ENCODE assay signal across 9 mouse cellular contexts in the genomic region with DNA sequence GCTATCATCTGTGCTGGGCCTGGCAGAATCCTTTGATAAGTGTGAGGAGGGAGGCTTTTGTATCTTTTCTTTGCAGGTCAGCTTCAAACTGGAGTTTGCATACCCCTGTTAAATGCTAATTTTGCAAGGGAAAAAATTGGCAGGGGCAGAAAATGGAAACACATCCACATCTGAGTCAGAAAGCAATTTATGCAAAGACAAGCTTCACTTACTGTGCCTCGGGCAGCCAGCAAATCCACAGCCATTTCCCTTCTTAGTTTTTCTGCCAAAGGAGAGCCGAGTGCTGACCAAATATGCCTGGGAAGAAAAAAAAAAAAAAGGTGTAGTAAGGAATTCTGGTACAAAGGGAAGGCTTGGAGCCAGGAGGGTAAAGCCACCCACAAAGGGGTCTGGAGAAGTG. TPM values are rescaled to one million over a fixed set of nuclear protein-coding genes. Genes with fewer than 3 reads are reported as not detected.
DNase-seq lines count a peak whose midpoint lies in the region; ATAC-seq and TF ChIP-seq lines count a peak whose summit lies in the region.
"Had no signal": no experiment of that assay in that cellular context is flagged by ENCODE, and none has a peak within 500 bp of the region (broad histone marks: within the 10 kb centered on the region; RNA-seq: fewer than 3 reads in every experiment).

No protein-coding gene starts in this region.

- peak overlapping the region; percentile 88 for H3K27ac ChIP-seq in gastrocnemius, adult 2 months
- H3K27ac ChIP-seq in hindbrain, embryonic 13.5 days: no peak overlapping the region
- no peak overlapping the region for H3K27ac ChIP-seq in liver, embryonic 13.5 days

- CTCF ChIA-PET in Patski (lab: Charles Lee): interaction anchor here (1.0 kb wide), 1 partner anchor 11 kb away, joined by 4 read pairs; no protein-coding TSS in a partner anchor

- no peaks in the 10 kb centered on the region for H3K27me3 ChIP-seq in Patski
- H3K27me3 ChIP-seq in hindbrain, embryonic 13.5 days: no peaks in the 10 kb centered on the region
- no peaks in the 10 kb centered on the region for H3K27me3 ChIP-seq in liver, embryonic 13.5 days

- DNase-seq in gastrocnemius, adult 2 months: no peak
- DNase-seq in gastrocnemius, postnatal 4 days (ENCODE audit: low spot score in 2 of 2): no peak
- DNase-seq in Patski (ENCODE audit: low read depth, low spot score): peak; percentile 35
- DNase-seq in liver, embryonic 13.5 days: no peak
- DNase-seq in thymus, postnatal 0 days (ENCODE audit: low spot score): no peak
- DNase-seq in spleen, postnatal 36 days (ENCODE audit: low spot score in 2 of 2): no peak

- peak; percentile 62 for ATAC-seq in Patski
- no peak for ATAC-seq in hindbrain, embryonic 13.5 days (ENCODE audit: low FRiP score)
- ATAC-seq in liver, embryonic 13.5 days (ENCODE audit: low read depth): no peak
- ATAC-seq in cerebellum, adult (ENCODE audit: insufficient number of reproducible peaks, low FRiP score, low TSS enrichment): no peak

- POLR2A ChIA-PET in Patski (lab: Charles Lee): interaction anchor here (0.7 kb wide), 1 partner anchor 386 kb away, joined by 3 read pairs; no protein-coding TSS in a partner anchor

- intact Hi-C loops in gastrocnemius, adult 2 months (cut with DNase I): loop anchor here (5.0 kb wide), 2 partner anchors 106 to 231 kb away; a partner anchor contains a TSS

- peak overlapping the region; percentile 92 for H3K4me3 ChIP-seq in gastrocnemius, adult 2 months
- peak overlapping the region; percentile 78 for H3K4me3 ChIP-seq in hindbrain, embryonic 13.5 days
- H3K4me3 ChIP-seq in liver, embryonic 13.5 days (replicated peaks): no peak overlapping the region

- in situ Hi-C loops in Patski (cut with MboI; ENCODE audit: low pct_unique_long_range_greater_than_20kb): no loop called here

- peaks cover 43% of the 10 kb centered on the region for H3K36me3 ChIP-seq in hindbrain, embryonic 13.5 days
- no peaks in the 10 kb centered on the region for H3K36me3 ChIP-seq in liver, embryonic 13.5 days

- peak overlapping the region; percentile 86 for H3K4me2 ChIP-seq in hindbrain, embryonic 13.5 days
- H3K4me2 ChIP-seq in liver, embryonic 13.5 days: peak overlapping the region; percentile 86

- H3K9ac ChIP-seq in hindbrain, embryonic 13.5 days: peak overlapping the region; percentile 90
- no peak overlapping the region for H3K9ac ChIP-seq in liver, embryonic 13.5 days

- 0 out of 2 replicates have a peak, but pooled peaks cover 3% of the 10 kb centered on the region for H3K9me3 ChIP-seq in hindbrain, embryonic 13.5 days
- no peaks in the 10 kb centered on the region for H3K9me3 ChIP-seq in liver, embryonic 13.5 days (replicated peaks)

- H3K4me1 ChIP-seq in hindbrain, embryonic 13.5 days (replicated peaks): peaks cover 19% of the 10 kb centered on the region
- H3K4me1 ChIP-seq in liver, embryonic 13.5 days (replicated peaks): peaks cover 7% of the 10 kb centered on the region

- 59% methylated on average over 2 of the region's 2 CpGs for WGBS in hindbrain, embryonic 13.5 days
- 62% methylated on average over 2 of the region's 2 CpGs for whole genome bisulfite sequencing in liver, embryonic 13.5 days (ENCODE audit: insufficient replicate concordance)

- TF ChIP-seq CTCF in gastrocnemius, adult 2 months (IDR thresholded peaks at IDR 0.05): no peak
- TF ChIP-seq CTCF in Patski (IDR thresholded peaks at IDR 0.05): no peak

RNA-seq across cellular contexts. Expression of a gene that starts 1.3 kb away (rescaled TPM):
- total RNA-seq in gastrocnemius, adult 2 months (2021): 1 to 10 TPM; 3.6 to 4.5 TPM
- 10 to 100 TPM; 20.5 to 25.4 TPM for total RNA-seq in gastrocnemius, postnatal 4 days (2021)
- polyA plus RNA-seq in Patski (2021): 21.1 TPM
- 53.1 and 55.6 TPM in 2 replicates for polyA plus RNA-seq in hindbrain, embryonic 13.5 days (2015; fragmentation: Nextera tagmentation; extraction: Ambion mirVana)
- polyA plus RNA-seq in liver, embryonic 13.5 days (2015; fragmentation: Nextera tagmentation; extraction: Ambion mirVana): 1.7 TPM in 2 replicates
- polyA plus RNA-seq in thymus, postnatal 0 days (2015; fragmentation: Nextera tagmentation; extraction: Ambion mirVana): 7.7 and 7.9 TPM in 2 replicates

RNA-seq across cellular contexts. Expression of a gene that starts 15.1 kb away (rescaled TPM):
- 1 to 10 TPM; 1.6 to 2.6 TPM for total RNA-seq in gastrocnemius, adult 2 months (2021)
- under 1 TPM; 0.91 to 0.96 TPM for total RNA-seq in gastrocnemius, postnatal 4 days (2021)
- 4.0 TPM for polyA plus RNA-seq in Patski (2021)
- polyA plus RNA-seq in hindbrain, embryonic 13.5 days (2015; fragmentation: Nextera tagmentation; extraction: Ambion mirVana): 0.86 and 1.5 TPM in 2 replicates
- polyA plus RNA-seq in liver, embryonic 13.5 days (2015; fragmentation: Nextera tagmentation; extraction: Ambion mirVana): 0.07 TPM in 2 replicates
- polyA plus RNA-seq in thymus, postnatal 0 days (2015; fragmentation: Nextera tagmentation; extraction: Ambion mirVana): 0.29 and 0.49 TPM in 2 replicates

RNA-seq across cellular contexts. Expression of a gene that starts 24.3 kb away (rescaled TPM):
- total RNA-seq in gastrocnemius, adult 2 months (2021): not detected
- not detected for total RNA-seq in gastrocnemius, postnatal 4 days (2021)
- polyA plus RNA-seq in Patski (2021): not detected
- polyA plus RNA-seq in hindbrain, embryonic 13.5 days (2015; fragmentation: Nextera tagmentation; extraction: Ambion mirVana): not detected in 2 replicates
- polyA plus RNA-seq in liver, embryonic 13.5 days (2015; fragmentation: Nextera tagmentation; extraction: Ambion mirVana): 0.03 TPM in 1 of 2 replicates, not detected in the other
- 0.17 and 0.36 TPM in 2 replicates for polyA plus RNA-seq in thymus, postnatal 0 days (2015; fragmentation: Nextera tagmentation; extraction: Ambion mirVana)
- total RNA-seq: left cerebral cortex, adult 2 months had no signal
